Mouse (Mus musculus): Measurements from ENCODE around the gene Scgb2b21.
"Not testable (repeated sequence)": the region's sequence is repeated elsewhere in the genome, so short reads cannot be mapped to it uniquely, and the experiment has no call there.

The Scgb2b21 gene

GRCm38 (mm10) chr7:33520358-33520757, at the start of gene Scgb2b21:
TSS of gene Scgb2b21 (minus strand) at chr7:33520458.
- no peak for DNase-seq (ENCODE audit: low spot score)

GRCm38 (mm10) chr7:33543420-33543819, 23.2 kb upstream of the Scgb2b21 start:
- not testable (repeated sequence) for DNase-seq (ENCODE audit: low spot score)
